ENCODE assay signal across 34 mouse cellular contexts in the genomic region with DNA sequence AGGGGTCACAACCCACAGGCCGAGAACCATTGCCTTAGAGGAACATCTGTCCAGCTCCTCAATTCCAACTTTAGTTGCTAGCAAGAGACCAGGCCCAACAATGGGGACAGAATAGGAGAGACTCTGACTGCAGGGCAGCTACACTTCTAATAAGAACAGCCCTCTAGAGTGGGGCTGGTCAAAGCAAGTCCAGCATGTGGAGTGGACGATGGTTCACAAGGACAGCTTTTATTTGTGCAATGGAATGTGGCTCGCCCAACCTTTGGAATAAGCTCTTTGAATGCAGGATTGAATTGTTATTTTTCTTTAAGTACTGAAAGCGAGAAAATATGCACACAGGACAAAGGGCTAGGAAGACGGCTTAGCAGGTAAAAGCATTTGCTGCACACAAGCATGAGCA.
"Had no signal": no experiment of that assay in that cellular context is flagged by ENCODE, and none has a peak within 500 bp of the region (broad histone marks: within the 10 kb centered on the region; RNA-seq: fewer than 3 reads in every experiment).

No protein-coding gene starts in this region.

- H3K4me1 ChIP-seq: hindbrain, embryonic 15.5 days; intestine, embryonic 15.5 days had no signal

- H3K27ac ChIP-seq: heart, adult 2 months; heart, embryonic 10.5 days; heart, embryonic 13.5 days; heart, embryonic 15.5 days; hindbrain, embryonic 10.5 days; hindbrain, embryonic 12.5 days; hindbrain, embryonic 13.5 days; hindbrain, embryonic 14.5 days; hindbrain, embryonic 15.5 days; hindbrain, postnatal 0 days; intestine, embryonic 15.5 days; kidney, embryonic 15.5 days; kidney, postnatal 0 days; layer of hippocampus, adult 2 months had no signal

- H3K9ac ChIP-seq: heart, embryonic 12.5 days; heart, embryonic 13.5 days; heart, embryonic 15.5 days; hindbrain, embryonic 12.5 days; hindbrain, embryonic 13.5 days; hindbrain, embryonic 14.5 days; hindbrain, embryonic 15.5 days; intestine, embryonic 15.5 days; kidney, embryonic 15.5 days had no signal

- H3K27me3 ChIP-seq: heart, embryonic 12.5 days; heart, embryonic 13.5 days; heart, embryonic 15.5 days; hindbrain, embryonic 12.5 days; hindbrain, embryonic 13.5 days; hindbrain, embryonic 15.5 days; intestine, embryonic 15.5 days; kidney, embryonic 15.5 days had no signal

- DNase-seq: heart, adult 2 months; heart, postnatal 14 days; heart, postnatal 36 days; heart, postnatal 4 days; kidney, adult 11 months; kidney, adult 2 months; kidney, adult 8-10 months; kidney, adult 9 months; kidney, postnatal 10 days; kidney, postnatal 14 days; kidney, postnatal 25 days; kidney, postnatal 36 days; kidney, postnatal 4 days; layer of hippocampus, adult 9-11 months; layer of hippocampus, postnatal 36 days had no signal

- ATAC-seq: hindbrain, embryonic 16.5 days; hindbrain, postnatal 0 days; inflammation-experienced regulatory T-cells, adult 6 months; intestine, embryonic 15.5 days; intestine, embryonic 16.5 days; intestine, postnatal 0 days had no signal

- H3K4me3 ChIP-seq: heart, adult 2 months; heart, embryonic 10.5 days; heart, embryonic 12.5 days; heart, embryonic 13.5 days; heart, embryonic 15.5 days; hindbrain, embryonic 10.5 days; hindbrain, embryonic 12.5 days; hindbrain, embryonic 13.5 days; hindbrain, embryonic 15.5 days; intestine, embryonic 15.5 days; kidney, embryonic 15.5 days; layer of hippocampus, adult 2 months had no signal

- H3K36me3 ChIP-seq: heart, embryonic 15.5 days; hindbrain, embryonic 10.5 days; hindbrain, embryonic 12.5 days; hindbrain, embryonic 13.5 days; hindbrain, embryonic 15.5 days; intestine, embryonic 15.5 days; kidney, embryonic 15.5 days had no signal

- H3K9me3 ChIP-seq: heart, embryonic 10.5 days; heart, embryonic 12.5 days; heart, embryonic 13.5 days; heart, embryonic 15.5 days; hindbrain, embryonic 10.5 days; hindbrain, embryonic 12.5 days; hindbrain, embryonic 13.5 days; hindbrain, embryonic 15.5 days; intestine, embryonic 15.5 days; kidney, embryonic 15.5 days had no signal

- H3K4me2 ChIP-seq: heart, embryonic 11.5 days; heart, embryonic 12.5 days; heart, embryonic 13.5 days; heart, embryonic 15.5 days; hindbrain, embryonic 12.5 days; hindbrain, embryonic 13.5 days; hindbrain, embryonic 14.5 days; hindbrain, embryonic 15.5 days; intestine, embryonic 15.5 days; kidney, embryonic 15.5 days had no signal
